Mouse (Mus musculus): ENCODE measurements around the gene Nckap1l.

DNA sequence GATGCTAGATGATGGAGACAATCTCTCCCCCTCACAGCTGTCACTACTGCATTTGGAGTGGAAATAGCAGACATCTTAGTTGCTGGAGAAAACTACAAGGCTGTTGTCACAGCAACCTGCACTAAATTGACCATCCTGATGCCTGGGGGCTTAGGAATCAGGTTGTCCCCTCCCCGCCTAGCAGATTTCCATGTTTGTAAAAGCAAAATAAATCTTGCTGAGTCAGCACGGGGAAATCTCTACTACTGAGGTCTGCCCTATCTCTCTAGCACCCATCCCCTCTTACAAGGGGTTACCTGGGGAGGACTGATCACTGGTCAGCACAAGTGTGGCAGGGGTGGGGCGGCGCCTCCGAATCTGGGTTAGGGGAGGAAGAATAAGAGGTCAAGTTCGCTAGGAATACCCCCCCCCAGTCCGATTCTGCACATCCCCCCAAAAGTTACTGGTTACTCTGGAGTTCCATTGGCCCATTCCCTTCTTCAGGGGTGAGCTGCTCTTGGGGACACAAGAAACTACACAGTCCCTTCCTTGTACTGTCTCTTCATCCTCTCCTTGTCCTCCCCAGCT lies 80.5 kb downstream of the Nckap1l start:
- TF ChIP-seq CTCF (IDR thresholded peaks at IDR 0.05; ENCODE audit: borderline replicate concordance, control insufficient read depth, extremely low read depth, insufficient read depth, low read length, poor library complexity) (no peak), POLR2A (IDR thresholded peaks at IDR 0.05; ENCODE audit: control insufficient read depth, extremely low read depth, insufficient read depth, low read length, poor library complexity) (no peak)
